ENCODE assay signal across 12 mouse cellular contexts in genomic region chr10:87046931-87047468, GRCm38 (mm10). TPM values are rescaled to one million over a fixed set of nuclear protein-coding genes. Genes with fewer than 3 reads are reported as not detected.
DNase-seq lines count a peak whose midpoint lies in the region; ATAC-seq and TF ChIP-seq lines count a peak whose summit lies in the region.
"Had no signal": no experiment of that assay in that cellular context is flagged by ENCODE, and none has a peak within 500 bp of the region (broad histone marks: within the 10 kb centered on the region; RNA-seq: fewer than 3 reads in every experiment).

No protein-coding gene starts in this region.

- no peak for ATAC-seq in kidney, embryonic 15.5 days (replicated peaks; ENCODE audit: low FRiP score)
- 0 out of 2 replicates have a peak, but pooled peaks have one; percentile 35 for ATAC-seq in granulocyte monocyte progenitor cell, adult 5-6 weeks (replicated peaks; ENCODE audit: poor library complexity, severe bottlenecking)
- no peak for ATAC-seq in cerebellum, adult (ENCODE audit: insufficient number of reproducible peaks, low FRiP score, low TSS enrichment)

- TF ChIP-seq CTCF in kidney, adult 2 months (conservative IDR thresholded peaks at IDR 0.05; ENCODE audit: insufficient read depth, insufficient read length, low read depth, low read length): 0 out of 2 replicates have a peak, but pooled peaks have one; percentile 12

- no peak overlapping the region for H3K9ac ChIP-seq in kidney, embryonic 15.5 days
- H3K9ac ChIP-seq: limb, embryonic 15.5 days had no signal

- H3K4me3 ChIP-seq in kidney, adult 2 months (ENCODE audit: insufficient read depth, low read depth, low read length): no peak overlapping the region
- H3K4me3 ChIP-seq in kidney, embryonic 15.5 days (replicated peaks): no peak overlapping the region
- H3K4me3 ChIP-seq: erythroblast, embryonic 14.5 days; limb, embryonic 15.5 days had no signal

- H3K9me3 ChIP-seq in kidney, embryonic 15.5 days (replicated peaks): no peaks in the 10 kb centered on the region
- H3K9me3 ChIP-seq: limb, embryonic 15.5 days had no signal

- no peak for TF ChIP-seq POLR2A in kidney, adult 2 months (IDR thresholded peaks at IDR 0.05; ENCODE audit: low read depth, low read length)

- no peak overlapping the region for H3K4me2 ChIP-seq in kidney, embryonic 15.5 days
- H3K4me2 ChIP-seq: limb, embryonic 15.5 days had no signal

- H3K27ac ChIP-seq in kidney, adult 2 months (ENCODE audit: insufficient read depth, low read depth, low read length): no peak overlapping the region
- no peak overlapping the region for H3K27ac ChIP-seq in kidney, embryonic 15.5 days
- H3K27ac ChIP-seq: limb, embryonic 15.5 days had no signal

- H3K36me3 ChIP-seq in kidney, adult 2 months (ENCODE audit: control insufficient read depth, insufficient read depth, low read length): no peaks in the 10 kb centered on the region
- H3K36me3 ChIP-seq in kidney, embryonic 15.5 days: no peaks in the 10 kb centered on the region
- H3K36me3 ChIP-seq: limb, embryonic 15.5 days had no signal

- 89% methylated on average over 10 of the region's 10 CpGs for WGBS in kidney, adult 2 months
- 92% methylated on average over 10 of the region's 10 CpGs for WGBS in kidney, embryonic 15.5 days

- H3K4me1 ChIP-seq in kidney, adult 2 months (ENCODE audit: control insufficient read depth, insufficient read depth, low read length): no peaks in the 10 kb centered on the region
- no peaks in the 10 kb centered on the region for H3K4me1 ChIP-seq in kidney, embryonic 15.5 days
- H3K4me1 ChIP-seq: limb, embryonic 15.5 days had no signal

- DNase-seq in kidney, adult 2 months: no peak
- DNase-seq in A20 (ENCODE audit: low read depth, low spot score): peak; percentile 22
- peak; percentile 3 for DNase-seq in CD4-positive helper T cell, adult 2 months (ENCODE audit: low read depth, low spot score)
- DNase-seq in urinary bladder, postnatal 10 days (ENCODE audit: low spot score): no peak
- DNase-seq in heart, postnatal 4 days: no peak
- DNase-seq: cerebellum, adult 18-20 months; gastrocnemius, postnatal 14 days had no signal

- no peaks in the 10 kb centered on the region for H3K27me3 ChIP-seq in kidney, adult 2 months (replicated peaks; ENCODE audit: control insufficient read depth, insufficient read depth, low read length)
- H3K27me3 ChIP-seq in kidney, embryonic 15.5 days: no peaks in the 10 kb centered on the region
- H3K27me3 ChIP-seq: limb, embryonic 15.5 days had no signal

RNA-seq across cellular contexts. Expression of gene 1700113H08Rik, which starts 10.8 kb away (rescaled TPM):
- 0.12 TPM in 1 of 2 replicates, not detected in the other for polyA plus RNA-seq in kidney, adult 2 months (2012; rRNA removed)
- polyA plus RNA-seq in kidney, embryonic 15.5 days (2015; fragmentation: Nextera tagmentation; extraction: Ambion mirVana): not detected in 2 replicates
- not detected in 2 replicates for total RNA-seq in granulocyte monocyte progenitor cell, adult 5-6 weeks (2014; fragmentation: Nextera tagmentation)
- total RNA-seq in granulocyte monocyte progenitor cell, adult 5-6 weeks (2017): not detected in 2 replicates
- not detected for total RNA-seq in heart, postnatal 4 days (2021)
- polyA plus RNA-seq: erythroblast, embryonic 14.5 days; limb, embryonic 15.5 days had no signal

RNA-seq across cellular contexts. Expression of gene Stab2, which starts 39.2 kb away (rescaled TPM):
- polyA plus RNA-seq in kidney, adult 2 months (2012; rRNA removed): 15.4 and 20.3 TPM in 2 replicates
- 2.2 and 2.6 TPM in 2 replicates for polyA plus RNA-seq in kidney, embryonic 15.5 days (2015; fragmentation: Nextera tagmentation; extraction: Ambion mirVana)
- not detected in 2 replicates for total RNA-seq in granulocyte monocyte progenitor cell, adult 5-6 weeks (2014; fragmentation: Nextera tagmentation)
- total RNA-seq in granulocyte monocyte progenitor cell, adult 5-6 weeks (2017): not detected in 2 replicates
- under 1 TPM; 0.12 to 0.25 TPM for total RNA-seq in heart, postnatal 4 days (2021)

Comparison
In these comparisons a context has a peak if more than half of its experiments do, and no peak if none do; other contexts are left out.
1. DNase-seq: peak in A20 (single experiment) and CD4-positive helper T cell, adult 2 months (single experiment); none in kidney, adult 2 months (single experiment), urinary bladder, postnatal 10 days (single experiment) and heart, postnatal 4 days (single experiment).